Mouse (Mus musculus): ENCODE results near the gene Aplp2.
A peak's percentile ranks its signal among the peaks of the same experiment; 100 is the strongest.
"Not testable (repeated sequence)": the region's sequence is repeated elsewhere in the genome, so short reads cannot be mapped to it uniquely, and the experiment has no call there.

DNA sequence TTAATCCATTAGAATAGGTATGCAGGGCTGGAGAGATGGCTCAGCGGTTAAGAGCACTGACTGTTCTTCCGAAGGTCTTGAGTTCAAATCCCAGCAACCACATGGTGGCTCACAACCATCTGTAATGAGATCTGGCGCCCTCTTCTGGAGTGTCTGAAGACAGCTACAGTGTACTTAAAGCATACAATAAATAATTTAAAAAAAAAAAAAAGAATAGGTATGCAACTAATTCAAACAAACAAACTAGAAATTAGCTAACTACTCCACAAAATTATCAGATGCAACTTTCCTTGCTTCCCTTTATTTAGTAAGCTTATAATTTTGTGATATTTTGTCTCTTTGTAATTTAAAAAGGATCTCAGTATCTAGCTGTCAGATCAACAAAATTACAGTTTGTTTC lies 46.1 kb downstream of the Aplp2 start:
- not testable (repeated sequence) for TF ChIP-seq POLR2A (IDR thresholded peaks at IDR 0.05; ENCODE audit: insufficient read depth, low read depth, low read length)
- TF ChIP-seq CTCF (IDR thresholded peaks at IDR 0.05) = peak; percentile 66

All from heart, adult 2 months (tissue).